Mouse (Mus musculus) gastrocnemius, postnatal 14 days (tissue): ENCODE measurements around the gene Armc2. TPM values are rescaled to one million over a fixed set of nuclear protein-coding genes. Genes with fewer than 3 reads are reported as not detected.

Source experiments
- DNase-seq: peaks from one replicate; pipeline ENCODE4 v3.0.0; 2021; ENCODE audit warnings: mixed read lengths
- intact Hi-C: fragments of 180-260 bp; cut with DNase I; formaldehyde crosslinking; loops from one replicate; pipeline ENCODE4 v1.15.1; 2025; ENCODE audit warnings: low total_unique reads
- total RNA-seq, 2 experiments: library from RNA; stranded (reverse); gene quantifications; 2 replicates each; pipeline ENCODE4 v1.2.3; 2021

Gene Armc2
- total RNA-seq, 2 experiments from 2014 or later: 0.29 to 0.47 TPM

GRCm38 (mm10) chr10:41932943-41933342, 85.3 kb downstream of the Armc2 start:
- intact Hi-C loops: no loop called here
- no peak for DNase-seq

GRCm38 (mm10) chr10:41931962-41932361, 86.3 kb downstream of the Armc2 start:
- DNase-seq: no peak
- intact Hi-C loops: no loop called here

GRCm38 (mm10) chr10:41930966-41931365, 87.3 kb downstream of the Armc2 start:
- intact Hi-C loops: no loop called here
- DNase-seq: no peak

GRCm38 (mm10) chr10:41926726-41927125, 91.5 kb downstream of the Armc2 start:
- intact Hi-C loops: no loop called here
- DNase-seq: no peak

GRCm38 (mm10) chr10:41912290-41912994, 105.8 kb downstream of the Armc2 start:
- no peak for DNase-seq
- intact Hi-C loops: no loop called here

- intact Hi-C loops: no loop called here
- no peak for DNase-seq
These were observed 109.3 kb downstream of the Armc2 start for GRCm38 (mm10) chr10:41908899-41909298.

- intact Hi-C loops: no loop called here
- DNase-seq: no peak
These were observed 110.3 kb downstream of the Armc2 start for GRCm38 (mm10) chr10:41907950-41908349.

- intact Hi-C loops: no loop called here
These were observed 110.8 kb downstream of the Armc2 start for GRCm38 (mm10) chr10:41907473-41907872.

GRCm38 (mm10) chr10:41901864-41902263, 116.4 kb downstream of the Armc2 start:
- DNase-seq: peak; percentile 37

More at GRCm38 (mm10) chr10:41907473-41907872, 110.8 kb downstream of the Armc2 start:
- no peak for DNase-seq

GRCm38 (mm10) chr10:41901456-41901855, 116.8 kb downstream of the Armc2 start:
- no peak for DNase-seq
- intact Hi-C loops: no loop called here

More at GRCm38 (mm10) chr10:41901864-41902263, 116.4 kb downstream of the Armc2 start:
- intact Hi-C loops: no loop called here

GRCm38 (mm10) chr10:41896865-41897264, 121.4 kb downstream of the Armc2 start:
- intact Hi-C loops: no loop called here
- DNase-seq: no peak

GRCm38 (mm10) chr10:41896425-41896824, 121.8 kb downstream of the Armc2 start:
- intact Hi-C loops: no loop called here
- DNase-seq: no peak

GRCm38 (mm10) chr10:41893433-41894411, 124.5 kb downstream of the Armc2 start:
- DNase-seq: peak; percentile 61
- intact Hi-C loops: no loop called here

- intact Hi-C loops: no loop called here
- DNase-seq: no peak
These were observed 126.9 kb downstream of the Armc2 start for GRCm38 (mm10) chr10:41891312-41891711.

- intact Hi-C loops: no loop called here
These were observed 127.7 kb downstream of the Armc2 start for GRCm38 (mm10) chr10:41890537-41890936.

GRCm38 (mm10) chr10:41889566-41889965, 128.7 kb downstream of the Armc2 start:
- intact Hi-C loops: no loop called here
- DNase-seq: no peak

More at GRCm38 (mm10) chr10:41890537-41890936, 127.7 kb downstream of the Armc2 start:
- no peak for DNase-seq

GRCm38 (mm10) chr10:41888365-41888941, 129.8 kb downstream of the Armc2 start:
- intact Hi-C loops: no loop called here
- no peak for DNase-seq

- intact Hi-C loops: no loop called here
- DNase-seq: peak; percentile 99
These were observed 131.0 kb downstream of the Armc2 start for GRCm38 (mm10) chr10:41887080-41887821.
